Mouse (Mus musculus) olfactory bulb, adult 2 months (tissue): ENCODE measurements at regions not wholly inside any gene's neighbourhood (a gene's known extent, or its start where the extent isn't known, plus 50 kb on each side); places are given as distances from the start of the nearest gene placed in this dataset.

Experiments
- CTCF ChIP-seq: fragments of 200-500 bp; IDR thresholded peaks from 2 replicates; pipeline ENCODE4 v1.5.1; 2012; ENCODE audit warnings: low read depth, mild to moderate bottlenecking, low read length, moderate library complexity; ENCODE audit not compliant: insufficient read depth
- POLR2A ChIP-seq: fragments of 200-500 bp; IDR thresholded peaks from 2 replicates; pipeline ENCODE4 v1.6.1; 2012; ENCODE audit warnings: mild to moderate bottlenecking, low read depth, low read length, moderate library complexity; ENCODE audit not compliant: insufficient read depth

DNA sequence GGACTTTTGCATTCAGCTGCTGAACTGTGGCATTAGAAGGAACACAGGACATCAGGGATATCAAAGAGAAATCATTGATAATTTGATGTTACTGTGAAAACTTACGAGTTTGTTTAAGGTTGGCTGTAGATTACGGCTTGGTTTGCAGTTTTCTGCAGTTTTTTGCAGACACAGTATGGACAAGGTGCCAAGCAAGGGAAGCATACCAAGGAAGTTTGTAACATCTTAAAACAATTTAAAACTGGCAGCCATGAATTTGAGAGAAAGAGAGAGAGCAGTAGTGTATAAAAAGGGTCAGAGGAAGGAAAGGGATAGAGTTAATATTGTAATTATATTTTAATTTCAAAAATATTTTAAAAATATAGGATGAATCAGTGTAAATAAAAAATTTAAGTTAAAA is 453.4 kb upstream of the Adamts5 start:
- no peak for TF ChIP-seq CTCF
- TF ChIP-seq POLR2A, result no peak
